Mouse (Mus musculus): ENCODE measurements at regions not wholly inside any gene's neighbourhood (a gene's known extent, or its start where the extent isn't known, plus 50 kb on each side); places are given as distances from the start of the nearest gene placed in this dataset.

DNA sequence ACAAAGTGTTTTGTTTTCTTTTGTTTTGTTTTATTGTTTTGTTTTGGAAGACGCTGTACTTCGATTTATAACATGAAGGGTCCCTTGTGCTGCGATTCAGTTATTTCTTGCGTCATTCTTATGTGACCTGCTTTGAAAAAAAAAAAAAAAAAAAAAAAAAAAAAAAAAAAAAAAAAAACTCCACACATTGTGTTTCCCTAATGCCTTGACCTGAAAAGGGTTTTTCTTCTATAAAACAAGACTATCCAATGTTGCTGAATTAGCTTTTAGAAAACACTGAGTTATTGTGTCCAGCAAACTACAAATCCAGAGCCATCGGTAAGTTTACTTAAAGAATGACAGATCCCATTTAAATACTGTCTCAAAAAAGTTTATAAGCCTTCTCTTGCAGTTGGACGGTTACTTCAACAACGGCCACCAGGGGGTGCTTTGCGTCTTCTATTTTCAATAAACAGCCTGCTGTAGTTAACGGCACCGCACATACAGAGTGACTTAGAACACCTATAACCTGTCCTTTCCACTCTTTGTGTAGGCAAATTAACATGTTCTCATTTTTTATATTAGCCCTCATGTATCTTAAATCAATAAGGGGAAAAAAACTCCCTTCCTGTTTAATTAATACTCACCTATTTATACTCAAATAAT, 103.9 kb upstream of the Cxadr start:
- TF ChIP-seq POLR2A (IDR thresholded peaks at IDR 0.05; ENCODE audit: borderline replicate concordance, extremely low read depth, low read depth, low read length) (no peak), CTCF (IDR thresholded peaks at IDR 0.05; ENCODE audit: insufficient read depth, low read length) (peak; percentile 49)

Measured in lung, adult 2 months (tissue).